Mouse (Mus musculus): ENCODE measurements around the gene Fbxw21.

GRCm38 (mm10) chr9:109090446-109090845 lies 71.4 kb downstream of the Fbxw21 start:
- no peak for TF ChIP-seq CTCF (IDR thresholded peaks at IDR 0.05; ENCODE audit: extremely low read depth, insufficient read length, insufficient replicate concordance, low read depth, low read length)
- TF ChIP-seq POLR2A (IDR thresholded peaks at IDR 0.05; ENCODE audit: low read depth, low read length): no peak
